Mouse (Mus musculus) small intestine, adult 10 weeks (tissue): ENCODE data around the gene Telo2. TPM values are rescaled to one million over a fixed set of nuclear protein-coding genes. Genes with fewer than 3 reads are reported as not detected.

ENCODE experiments used
- polyA plus RNA-seq: library from polyadenylated mRNA; stranded (reverse); fragments of 350-450 nt; fragmentation: Illumina TruSeq; extraction: RNeasy Lipid Tissue Mini Kit (QIAGEN cat#74804); gene quantifications from one replicate; pipeline ENCODE4 v1.2.3, GENCODE M21; 2014; ENCODE audit warnings: low replicate concordance

Telo2 gene
- polyA plus RNA-seq = 0.11 TPM

DNA sequence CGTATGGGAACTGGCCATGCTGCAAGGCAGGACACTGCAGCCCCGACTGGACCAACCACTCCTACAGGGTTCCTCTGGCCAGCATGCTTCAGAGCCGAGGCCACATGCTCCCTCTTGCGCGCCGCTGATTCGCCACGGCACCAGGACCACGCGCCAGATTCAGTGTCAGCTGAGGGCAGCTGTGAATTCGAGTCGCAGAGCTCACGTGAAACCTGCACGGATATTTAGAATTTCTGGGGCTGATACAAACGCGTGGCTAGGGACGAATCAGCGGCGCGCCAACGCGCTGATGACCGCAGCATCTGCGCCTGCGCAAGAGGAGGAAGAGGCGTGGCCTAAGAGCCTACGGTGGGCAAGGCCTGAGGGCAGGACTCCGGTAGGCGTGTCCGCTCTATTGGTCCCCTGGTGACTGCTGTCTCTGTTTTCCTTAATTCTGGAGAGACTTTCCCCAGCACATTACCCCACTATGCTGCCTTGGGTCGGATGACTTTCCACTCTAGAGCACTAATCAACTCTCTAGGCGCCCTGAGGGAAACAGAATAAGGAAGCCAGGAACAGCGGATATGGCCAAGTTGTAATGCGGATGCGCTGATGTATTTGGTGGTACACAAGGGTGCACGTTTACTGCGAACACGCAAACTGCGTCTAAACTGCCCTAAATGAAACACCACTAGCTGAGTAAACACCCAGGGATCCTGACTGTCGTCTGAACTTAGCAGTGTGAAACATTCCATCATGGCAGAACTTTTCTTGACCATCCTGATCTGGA, at the start of gene Telo2:
TSS of gene Telo2 (minus strand) at position 304 of the 769 bp plus-strand sequence.

DNA sequence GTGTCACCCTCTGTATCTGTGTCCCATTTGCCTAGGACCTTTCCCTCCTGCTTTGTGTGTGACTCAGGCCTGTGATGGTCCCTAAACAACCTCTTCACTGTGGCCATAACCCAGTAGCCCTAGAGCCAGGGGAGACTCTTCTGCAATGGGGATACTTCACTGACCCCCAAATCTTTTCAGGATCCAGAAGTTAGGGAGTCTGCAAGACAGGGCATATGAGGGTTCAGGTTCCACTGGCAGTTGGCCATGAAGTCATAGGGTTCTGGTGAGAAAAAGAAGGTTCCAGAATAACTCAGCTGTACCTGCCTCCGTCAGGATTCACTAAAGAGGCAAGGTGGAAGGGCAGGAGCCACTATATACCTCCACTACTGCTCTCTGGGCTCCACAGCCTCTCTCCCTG, 46.4 kb upstream of the Telo2 start, which contains the start of gene Ccdc154:
TSS of gene Ccdc154 (plus strand) at position 301 of the 400 bp plus-strand sequence.

DNA sequence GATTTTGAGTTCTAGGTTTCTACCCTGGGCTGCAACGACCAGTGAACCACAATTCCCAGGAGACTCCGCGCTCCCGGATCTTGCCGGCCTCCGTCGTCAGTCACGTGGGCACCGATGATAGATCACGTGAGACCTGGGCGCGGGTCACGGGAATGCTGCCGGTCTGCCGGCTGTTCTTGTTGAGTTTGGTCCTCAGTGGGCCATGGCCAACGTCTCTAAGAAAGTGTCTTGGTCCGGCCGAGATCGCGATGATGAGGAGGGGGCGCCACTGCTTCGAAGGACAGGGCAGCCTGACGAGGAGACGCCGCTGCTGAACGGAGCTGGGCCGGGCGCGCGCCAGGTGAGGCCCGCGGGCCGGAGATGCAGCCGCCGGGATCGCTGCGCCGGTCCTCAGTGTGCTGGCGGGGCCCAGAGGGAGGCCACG, 17.5 kb upstream of the Telo2 start, which contains the start of gene Clcn7:
TSS of gene Clcn7 (plus strand) at position 117 of the 424 bp plus-strand sequence.

DNA sequence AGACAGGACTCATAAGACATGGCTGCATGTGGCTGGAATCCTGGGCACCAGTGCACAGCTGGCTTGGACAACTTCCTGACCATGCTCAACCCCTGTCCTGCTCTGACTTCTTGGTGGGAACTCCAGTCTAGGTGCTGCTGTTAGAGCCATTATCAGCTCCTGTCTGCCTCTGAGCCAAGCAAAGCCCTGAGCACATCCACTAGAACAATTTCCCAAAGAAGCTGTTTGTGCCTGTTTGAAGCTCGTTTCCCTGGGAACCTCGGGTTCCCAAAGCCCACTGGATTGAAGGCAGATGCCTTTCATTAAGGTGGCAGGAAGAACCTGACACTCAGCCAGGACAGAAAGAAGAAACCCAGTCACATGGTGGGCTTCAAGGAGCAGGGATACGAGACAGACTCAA, 4.6 kb upstream of the Telo2 start, which contains the start of gene Ptx4:
TSS of gene Ptx4 (plus strand) at position 355 of the 400 bp plus-strand sequence.

DNA sequence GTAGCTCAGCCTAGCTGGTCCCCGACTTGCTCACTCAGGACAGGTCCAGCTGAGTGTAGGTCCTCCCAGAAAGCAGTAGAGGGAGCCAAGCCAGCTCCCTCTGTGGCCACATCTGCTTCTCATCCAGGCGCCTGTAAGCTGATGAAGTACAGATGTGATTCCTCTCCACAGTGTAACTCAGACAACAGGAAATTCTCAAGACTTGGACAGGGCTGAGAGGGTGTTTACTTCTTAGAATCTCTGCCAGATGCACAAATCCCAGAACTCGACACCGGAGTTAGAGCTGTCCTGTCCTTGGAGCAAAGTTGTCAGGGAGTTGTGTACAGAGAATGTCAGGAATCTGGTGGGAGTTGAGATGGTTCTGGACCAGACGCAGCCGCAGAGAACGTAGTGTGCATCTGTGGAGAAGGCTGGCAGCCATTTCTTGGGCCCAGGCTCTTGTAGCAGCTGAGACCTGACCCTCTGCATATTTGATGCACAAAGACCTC, 32.3 kb downstream of the Telo2 start, which contains the start of gene Tmem204:
TSS of gene Tmem204 (minus strand) at position 148 of the 488 bp plus-strand sequence.

Other genes starting within 250 kb of the Telo2 start
- not detected for gene Igfals, start 250.0 kb downstream of the Telo2 start, polyA plus RNA-seq
- gene Nubp2, start 229.6 kb downstream of the Telo2 start, polyA plus RNA-seq = 1.6 TPM
- gene Spsb3, start 229.3 kb downstream of the Telo2 start, polyA plus RNA-seq = not detected
- 1.1 TPM for gene Eme2, start 220.9 kb downstream of the Telo2 start, polyA plus RNA-seq
- gene Mrps34, start 220.9 kb downstream of the Telo2 start, polyA plus RNA-seq = not detected
- gene Nme3, start 219.5 kb downstream of the Telo2 start, polyA plus RNA-seq = 0.71 TPM
- gene Mapk8ip3, start 179.0 kb downstream of the Telo2 start, polyA plus RNA-seq = 3.5 TPM
- gene Jpt2, start 155.3 kb downstream of the Telo2 start, polyA plus RNA-seq = 65.7 TPM
- gene Cramp1l, start 100.2 kb downstream of the Telo2 start, polyA plus RNA-seq = 7.6 TPM
- gene Ift140, start 99.9 kb downstream of the Telo2 start, polyA plus RNA-seq = 3.7 TPM
- 2.1 TPM for gene Tmem204, start 32.4 kb downstream of the Telo2 start, polyA plus RNA-seq
- gene Ptx4, start 4.8 kb upstream of the Telo2 start, polyA plus RNA-seq = not detected
- 2.5 TPM for gene Clcn7, start 17.4 kb upstream of the Telo2 start, polyA plus RNA-seq
- gene Ccdc154, start 46.5 kb upstream of the Telo2 start, polyA plus RNA-seq = not detected
- not detected for gene Gm38655, start 59.5 kb upstream of the Telo2 start, polyA plus RNA-seq
- 14.3 TPM for gene BC003965, start 68.6 kb upstream of the Telo2 start, polyA plus RNA-seq
- 19.8 TPM for gene Unkl, start 72.4 kb upstream of the Telo2 start, polyA plus RNA-seq
- gene Gnptg, start 124.2 kb upstream of the Telo2 start, polyA plus RNA-seq = 8.7 TPM
- gene Tsr3, start 124.2 kb upstream of the Telo2 start, polyA plus RNA-seq = 2.1 TPM
- 0.33 TPM for gene Baiap3, start 140.4 kb upstream of the Telo2 start, polyA plus RNA-seq
- 184 TPM for gene Ube2i, start 158.7 kb upstream of the Telo2 start, polyA plus RNA-seq
- gene Prss34, start 182.4 kb upstream of the Telo2 start, polyA plus RNA-seq = not detected
- not detected for gene Prss28, start 192.7 kb upstream of the Telo2 start, polyA plus RNA-seq
- not detected for gene Prss29, start 202.7 kb upstream of the Telo2 start, polyA plus RNA-seq
- not detected for gene Tpsab1, start 229.6 kb upstream of the Telo2 start, polyA plus RNA-seq